Mouse (Mus musculus) layer of hippocampus, postnatal 36 days (tissue): ENCODE results near the gene Abca3. TPM values are rescaled to one million over a fixed set of nuclear protein-coding genes. Genes with fewer than 3 reads are reported as not detected.
"Not testable (repeated sequence)": the region's sequence is repeated elsewhere in the genome, so short reads cannot be mapped to it uniquely, and the experiment has no call there.

Experiments used
- DNase-seq, 2 experiments: peaks; one replicate each; pipeline ENCODE4 v3.0.0; 2022
- total RNA-seq, 2 experiments: library from RNA; stranded (reverse); gene quantifications; 2 replicates each; pipeline ENCODE4 v1.2.3; 2021

The Abca3 gene
- total RNA-seq, 2 experiments from 2014 or later, result 64.8 to 65.3 TPM

DNA sequence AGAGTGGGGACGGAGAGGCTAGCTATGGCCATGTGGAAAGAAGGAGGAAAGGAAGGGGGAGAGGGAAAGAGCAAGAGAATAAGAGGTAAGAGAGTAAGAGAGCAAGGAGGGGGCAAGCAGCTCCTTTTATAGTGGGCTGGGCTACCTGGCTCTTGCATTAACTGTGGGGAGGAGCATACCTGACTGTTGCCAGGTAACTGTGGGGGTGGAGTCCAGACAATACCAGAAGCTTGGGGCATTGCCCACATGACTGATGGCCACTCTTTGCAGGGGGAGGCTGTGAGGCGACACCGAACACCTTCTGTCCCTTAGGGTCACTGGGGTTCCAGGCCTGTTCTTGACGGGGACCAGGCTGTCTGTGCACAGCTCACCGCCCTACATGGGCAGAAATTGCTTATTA is 37.0 kb downstream of the Abca3 start:
- no peak for DNase-seq

DNA sequence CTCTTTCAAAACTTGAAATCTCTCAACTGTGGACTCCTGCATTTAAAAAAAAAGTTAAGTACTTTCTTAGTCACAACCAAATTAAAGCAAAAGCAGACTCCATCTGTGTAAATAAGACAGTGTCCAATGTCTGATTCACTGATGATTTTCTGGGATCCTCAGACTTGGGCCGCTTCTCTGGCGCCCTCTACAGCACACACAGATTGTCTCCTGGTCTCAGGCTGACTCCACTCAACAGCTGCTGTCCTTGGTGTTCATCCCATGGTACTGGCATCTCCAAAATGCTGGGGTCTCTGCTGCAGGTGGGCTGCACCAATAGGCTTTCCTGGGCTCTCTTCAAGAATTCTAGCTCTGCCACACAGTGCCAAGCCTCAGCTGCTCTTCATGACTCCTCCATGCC is 38.1 kb downstream of the Abca3 start:
- DNase-seq, result peak; percentile 36 to 39

DNA sequence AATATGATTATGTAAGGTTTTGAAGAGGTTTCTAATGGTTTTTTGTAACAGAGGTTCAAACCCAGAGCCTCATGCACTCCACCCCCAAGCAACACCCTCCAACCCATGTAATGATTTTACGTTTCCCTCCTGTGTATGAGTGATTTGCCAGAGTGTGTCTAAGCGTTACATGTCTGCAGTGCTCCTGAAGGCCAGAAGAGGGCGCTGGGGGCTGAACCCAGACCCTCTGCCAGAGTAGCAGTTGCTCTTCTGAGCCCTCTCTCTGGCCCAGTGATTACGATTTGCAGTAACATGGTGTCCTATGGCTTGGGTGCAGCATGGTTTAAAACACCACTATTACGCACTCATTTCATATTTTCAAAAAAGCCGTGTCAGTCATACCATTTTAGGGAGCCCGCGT is 39.4 kb downstream of the Abca3 start:
- DNase-seq, result no peak

DNA sequence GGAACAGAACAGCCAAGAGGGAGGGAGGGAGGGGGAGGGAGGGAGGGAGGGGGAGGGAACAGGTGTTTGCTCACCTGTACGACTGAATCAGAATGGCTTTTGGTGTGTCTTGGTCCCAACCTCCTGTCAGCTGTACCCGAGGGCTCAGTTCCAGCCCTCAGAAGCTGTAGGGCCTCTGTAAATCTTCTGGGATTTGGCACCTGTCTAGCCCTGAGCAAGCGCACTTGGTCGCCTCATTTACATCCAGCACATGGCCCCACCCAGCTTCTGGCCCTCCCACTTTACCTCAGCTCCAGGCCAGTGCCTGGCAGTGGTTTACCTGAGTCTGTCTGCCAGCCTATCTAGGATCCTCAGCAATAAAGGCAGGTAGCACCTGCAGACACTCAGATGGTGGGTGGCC is 41.8 kb downstream of the Abca3 start:
- no peak for DNase-seq

DNA sequence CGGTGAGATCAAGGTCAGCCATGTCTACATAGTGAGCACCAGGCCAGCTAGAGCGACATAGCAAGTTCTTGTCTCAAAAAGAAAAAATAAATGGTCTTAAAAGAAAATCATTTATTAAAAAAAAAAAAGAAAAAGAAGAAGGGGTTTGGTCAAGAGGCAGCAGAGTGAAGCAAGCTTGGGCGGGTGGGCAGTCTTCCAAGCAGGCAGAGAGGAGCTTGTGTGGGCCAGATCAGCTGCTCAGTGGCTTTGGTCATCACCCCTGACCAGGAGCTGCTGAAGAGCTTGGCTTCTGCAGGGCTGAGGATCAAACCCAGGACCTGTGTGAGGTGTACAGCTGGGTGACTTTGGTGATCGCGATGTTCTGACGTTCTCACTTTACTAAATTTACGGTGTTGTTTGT is 42.7 kb downstream of the Abca3 start:
- no peak for DNase-seq

DNA sequence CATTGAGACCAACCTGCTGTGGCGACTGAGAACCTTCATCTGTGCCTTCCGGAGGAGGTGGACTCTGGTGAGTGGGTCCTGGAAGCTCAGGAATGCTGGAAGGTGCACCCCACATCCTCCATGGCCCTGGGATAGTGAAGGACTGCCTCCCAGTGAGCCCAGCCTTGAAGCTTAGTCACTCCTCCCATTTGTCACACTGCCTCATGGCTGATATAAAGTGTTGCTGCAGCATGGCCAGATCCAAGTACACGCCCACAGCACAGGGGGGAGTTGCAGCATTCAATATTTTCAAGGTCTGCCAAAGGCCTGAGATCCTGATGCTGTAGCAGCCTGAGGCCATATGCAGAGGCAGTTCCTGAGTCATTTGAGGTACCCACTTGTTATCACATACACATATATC is 50.6 kb downstream of the Abca3 start:
- no peak for DNase-seq

DNA sequence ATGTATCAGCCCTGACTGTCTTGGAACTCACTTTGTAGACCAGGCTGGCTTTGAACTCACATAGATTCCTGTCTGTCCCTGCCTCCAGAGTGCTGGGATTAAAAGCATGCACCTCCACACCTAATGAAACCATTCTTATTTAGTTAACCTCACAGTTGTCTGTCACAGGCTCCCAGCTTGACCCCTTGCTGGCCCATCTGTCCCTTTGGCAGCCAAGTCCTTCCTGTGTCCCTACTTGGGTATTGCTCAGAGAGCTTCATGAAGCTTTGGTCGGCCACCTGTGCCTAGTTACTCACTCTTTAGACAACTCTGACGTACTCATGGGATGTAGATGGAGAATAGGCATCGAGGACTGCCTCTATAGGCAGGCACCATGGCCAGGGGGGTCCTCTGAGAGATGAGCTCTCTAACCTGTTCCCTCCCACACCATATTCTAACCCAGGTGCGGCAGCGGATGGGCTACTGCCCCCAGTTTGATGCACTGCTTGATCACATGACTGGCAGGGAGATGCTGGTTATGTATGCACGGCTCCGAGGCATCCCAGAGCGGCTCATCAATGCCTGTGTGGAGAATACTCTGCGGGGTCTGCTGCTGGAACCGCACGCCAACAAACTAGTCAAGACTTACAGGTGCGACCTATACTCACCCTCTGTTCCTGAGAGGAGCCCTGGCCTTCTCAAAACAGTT is 55.5 kb downstream of the Abca3 start:
- DNase-seq, result no peak

DNA sequence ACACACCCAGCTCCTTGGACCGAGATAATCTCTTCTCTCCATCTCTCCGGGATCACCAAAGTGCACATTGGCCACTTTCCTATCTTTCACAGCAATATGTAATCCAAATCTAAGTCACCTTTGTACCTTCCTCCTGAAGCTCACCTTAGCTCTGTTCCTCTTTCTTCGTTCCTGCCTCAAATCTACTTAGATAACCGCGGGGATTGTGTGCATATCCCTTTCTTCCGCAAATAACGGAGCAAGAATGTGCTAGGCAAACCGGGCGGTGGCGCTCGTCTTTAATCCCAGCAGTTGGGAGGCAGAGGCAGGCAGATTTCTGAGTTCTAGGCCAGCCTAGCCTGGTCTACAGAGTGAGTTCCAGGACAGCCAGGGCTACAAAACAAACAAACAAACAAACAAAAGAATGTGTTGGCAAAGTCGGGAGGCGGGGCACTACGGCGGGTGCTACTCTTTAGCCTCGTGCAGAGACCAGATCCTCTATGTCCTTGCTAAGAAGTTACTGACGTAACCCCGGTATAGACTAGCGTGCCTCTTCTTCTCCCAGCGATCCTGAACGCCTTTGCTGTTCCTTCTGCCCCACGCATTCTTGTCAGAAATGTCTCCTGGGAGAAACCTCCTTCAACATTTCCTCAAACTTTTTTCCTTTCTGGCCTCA is 61.9 kb downstream of the Abca3 start:
- no peak for DNase-seq

DNA sequence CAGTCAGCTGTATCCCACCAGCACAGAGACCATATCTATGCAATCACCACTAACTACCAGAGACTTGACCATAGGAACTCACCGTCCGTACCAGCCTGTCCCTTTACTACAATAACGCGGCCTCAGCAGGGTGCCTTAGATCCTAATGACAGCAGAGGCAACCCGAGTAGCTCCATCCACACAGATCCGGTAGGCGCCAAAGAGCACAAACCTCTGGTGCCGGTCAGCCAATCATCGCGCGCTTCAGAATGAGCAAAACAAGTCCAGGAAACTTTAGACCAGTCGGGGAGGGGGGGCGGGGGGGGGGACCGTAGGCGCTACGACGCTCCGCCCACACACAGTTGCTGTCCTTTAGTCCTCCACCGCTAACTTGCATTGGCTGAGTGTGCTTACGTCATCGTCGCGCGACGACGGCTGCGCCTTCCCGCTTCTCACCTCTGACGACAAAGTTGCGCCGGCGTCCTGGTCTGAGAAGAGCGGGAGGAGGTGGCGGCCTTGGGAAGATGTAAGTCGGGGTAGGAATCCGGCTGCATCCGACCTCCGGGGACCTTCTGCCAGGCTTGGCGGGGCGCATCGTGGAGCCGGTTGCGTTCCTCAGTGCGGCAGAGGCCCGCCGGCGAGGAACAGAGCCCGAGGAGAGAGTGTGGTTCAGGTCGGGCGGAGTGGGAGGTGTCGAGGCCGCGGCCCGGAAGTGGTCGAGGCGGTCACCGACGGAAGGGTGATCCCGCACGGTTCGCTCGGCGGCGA is 62.7 kb downstream of the Abca3 start, which contains the start of gene Rnps1:
TSS of gene Rnps1 (plus strand) at position 336 of the 747 bp plus-strand sequence.
- peak; percentile 90 to 92 for DNase-seq

DNA sequence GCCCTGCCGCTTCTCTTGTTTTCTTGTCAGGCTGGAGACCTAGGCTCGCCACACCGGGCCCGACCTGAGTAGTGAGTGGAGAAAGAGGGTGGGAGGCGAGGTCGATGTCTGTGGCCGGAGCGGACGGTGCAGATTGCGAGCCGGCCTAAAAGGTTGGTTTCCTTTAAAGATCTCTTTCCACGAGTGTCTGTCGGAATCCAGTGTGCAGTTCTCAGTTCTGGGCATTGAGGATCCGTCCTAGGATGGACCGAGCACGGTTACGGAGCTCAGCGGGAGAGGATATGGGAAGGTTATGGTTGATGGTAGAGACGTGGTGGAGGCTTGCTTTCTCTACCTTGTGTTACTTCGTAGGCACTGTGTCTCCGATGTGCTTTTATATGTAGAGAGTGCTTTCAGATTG is 63.3 kb downstream of the Abca3 start:
- no peak for DNase-seq

DNA sequence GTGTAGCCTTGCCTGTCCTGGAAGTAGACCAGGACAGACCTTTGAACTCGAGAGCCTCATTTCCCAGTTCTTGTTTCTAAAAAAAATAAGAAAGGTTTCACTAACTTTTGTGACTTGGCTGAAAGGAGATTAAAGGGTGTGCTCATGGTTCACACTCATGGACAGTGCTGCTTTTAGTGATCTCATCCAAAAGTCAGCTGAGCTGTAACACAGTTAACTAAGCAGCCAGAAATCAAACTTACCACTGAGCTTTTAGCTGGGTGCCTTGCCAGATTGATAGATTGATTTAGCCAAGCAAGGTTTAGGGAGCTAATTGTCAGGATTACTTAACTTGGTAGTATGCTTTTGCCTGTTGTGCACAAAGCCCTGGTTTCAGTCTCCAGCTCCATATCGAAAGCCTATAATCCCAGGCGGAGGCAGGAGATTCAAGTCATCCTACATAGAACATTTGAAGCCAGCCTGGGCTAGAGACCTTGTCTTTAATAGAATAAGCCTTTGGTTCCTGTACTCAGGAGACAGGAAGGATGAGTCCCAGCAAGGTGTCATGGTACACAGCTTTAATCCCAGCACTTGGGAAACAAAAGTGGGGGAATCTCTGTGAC is 64.4 kb downstream of the Abca3 start:
- DNase-seq, result no peak

DNA sequence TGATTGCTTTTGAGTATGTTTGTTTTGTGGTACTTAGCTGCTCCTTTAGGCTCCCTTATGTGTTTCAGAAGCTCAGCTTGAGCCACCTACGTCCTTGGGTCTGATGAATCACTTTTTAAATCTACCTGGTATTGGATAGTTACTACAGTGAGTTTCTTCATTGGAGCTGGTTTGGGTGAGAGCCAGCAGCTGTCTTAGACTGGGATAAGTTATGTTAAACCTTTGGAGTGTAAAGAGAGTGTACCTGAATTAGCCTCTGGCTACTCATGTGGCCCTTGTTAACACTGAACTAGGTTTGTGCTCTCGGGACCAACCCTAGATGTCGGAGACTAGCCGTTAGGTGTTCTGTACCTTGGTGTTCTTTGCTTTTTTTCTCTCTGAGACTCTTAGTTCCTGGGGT is 71.4 kb downstream of the Abca3 start:
- DNase-seq, result no peak

DNA sequence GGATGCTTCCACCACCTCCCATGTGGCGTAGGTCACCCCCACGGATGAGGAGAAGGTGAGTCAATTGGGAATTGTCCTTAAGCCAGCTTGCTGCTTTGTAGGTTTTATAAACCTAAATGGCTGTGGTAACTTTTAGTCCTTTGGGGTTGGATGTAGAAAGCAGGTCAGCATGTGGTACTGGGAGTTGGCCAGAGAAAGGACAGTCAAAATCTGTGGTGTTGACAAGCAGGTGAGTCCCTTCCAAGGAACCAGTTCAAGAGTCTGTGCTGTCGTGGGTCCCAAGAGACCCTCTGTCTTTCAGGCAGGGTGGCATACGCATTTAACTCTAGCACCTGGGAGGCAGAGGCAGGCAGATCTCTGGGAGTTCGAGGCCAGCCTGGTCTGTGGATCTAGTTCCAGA is 72.7 kb downstream of the Abca3 start:
- DNase-seq, result no peak

DNA sequence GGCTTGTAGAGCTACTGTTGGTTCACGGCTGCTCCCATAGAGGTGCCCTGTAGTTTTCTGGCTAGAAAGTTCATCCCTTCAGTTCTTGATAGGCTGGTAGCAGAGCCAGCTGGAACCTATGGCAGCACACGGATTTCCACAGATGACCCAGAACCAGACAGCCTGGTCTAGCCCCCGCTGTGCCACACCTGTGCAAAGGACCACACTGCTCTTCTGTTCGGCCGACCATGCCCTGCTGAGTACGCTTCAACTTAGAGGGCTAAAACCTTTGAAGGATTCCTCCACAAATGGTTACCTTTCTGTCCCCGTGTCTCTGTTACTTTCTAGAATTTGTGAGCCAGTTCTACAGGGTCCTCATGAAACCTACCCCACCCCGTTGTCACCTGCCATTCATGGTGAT is 73.6 kb downstream of the Abca3 start:
- DNase-seq, result not testable (repeated sequence)

DNA sequence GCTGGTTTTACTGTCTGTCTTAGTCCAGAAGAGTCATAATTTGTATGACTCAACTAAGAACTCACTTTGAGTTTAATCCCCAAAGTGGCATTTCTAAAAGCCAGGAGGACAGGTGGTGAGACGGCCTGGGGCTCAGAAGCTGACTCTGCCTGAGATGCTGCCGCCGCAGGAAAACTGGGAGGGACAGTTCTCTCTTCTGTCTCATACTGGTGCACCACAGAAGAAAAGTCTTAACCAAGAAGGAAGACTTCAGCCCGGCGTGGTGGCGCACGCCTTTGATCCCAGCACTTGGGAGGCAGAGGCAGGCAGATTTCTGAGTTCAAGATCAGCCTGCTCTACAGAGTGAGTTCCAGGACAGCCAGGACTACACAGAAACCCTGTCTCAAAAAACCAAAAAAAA is 74.2 kb downstream of the Abca3 start:
- no peak for DNase-seq

DNA sequence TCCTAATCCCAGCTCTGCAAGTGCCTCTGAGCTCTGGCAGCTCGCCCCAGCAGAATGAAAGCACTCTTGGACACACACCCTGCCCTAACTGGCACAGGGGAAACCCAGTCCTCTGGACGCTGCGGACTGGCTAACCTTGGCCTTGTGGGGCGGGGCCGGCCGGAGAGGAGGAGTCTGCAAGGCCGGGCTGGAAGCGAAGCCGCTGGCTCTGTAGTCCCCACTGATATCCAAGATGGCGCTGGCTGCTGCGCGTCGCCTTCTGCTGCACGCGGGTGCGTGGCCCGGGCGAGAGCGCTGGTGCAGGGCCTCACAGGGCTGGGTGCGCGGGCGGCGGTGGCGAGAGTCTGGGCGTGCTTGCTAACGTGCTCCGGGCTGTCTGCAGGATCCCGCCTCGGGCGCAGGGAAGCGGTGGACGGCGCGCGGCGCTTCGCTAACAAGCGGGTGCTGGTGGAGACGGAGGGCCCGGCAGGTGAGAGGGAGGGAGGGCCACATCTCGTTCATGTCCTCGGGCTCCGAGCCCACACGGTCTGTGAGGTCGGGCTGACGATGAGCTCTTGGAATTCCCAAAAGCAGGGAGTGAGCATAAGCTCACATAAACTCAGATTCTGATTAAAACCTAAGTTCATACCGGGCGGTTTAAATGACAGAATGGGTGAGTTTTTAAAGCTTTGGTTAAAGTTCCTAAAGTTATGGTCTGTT is 74.9 kb downstream of the Abca3 start, which contains the start of gene Eci1:
TSS of gene Eci1 (plus strand) at position 171 of the 699 bp plus-strand sequence.
- peak; percentile 91 to 92 for DNase-seq

DNA sequence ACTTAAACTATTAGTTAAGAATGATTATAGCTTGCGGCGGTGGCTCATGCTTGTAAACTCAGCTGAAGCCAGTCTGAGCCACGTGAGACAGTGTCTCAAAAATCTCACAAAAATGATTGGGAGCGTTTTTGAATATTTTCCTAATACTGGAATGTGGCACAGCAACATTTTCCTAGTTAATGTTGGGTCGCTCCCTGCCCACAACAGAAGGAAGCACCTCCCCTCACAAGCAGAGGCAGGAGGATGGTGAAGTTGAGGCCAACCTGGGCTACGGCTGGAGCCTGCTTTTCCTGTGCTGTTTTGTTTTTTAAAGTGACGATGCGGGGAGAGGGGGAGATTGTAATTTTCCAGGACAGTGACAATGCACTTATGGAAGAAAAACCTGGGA is 75.4 kb downstream of the Abca3 start:
- DNase-seq, result no peak

DNA sequence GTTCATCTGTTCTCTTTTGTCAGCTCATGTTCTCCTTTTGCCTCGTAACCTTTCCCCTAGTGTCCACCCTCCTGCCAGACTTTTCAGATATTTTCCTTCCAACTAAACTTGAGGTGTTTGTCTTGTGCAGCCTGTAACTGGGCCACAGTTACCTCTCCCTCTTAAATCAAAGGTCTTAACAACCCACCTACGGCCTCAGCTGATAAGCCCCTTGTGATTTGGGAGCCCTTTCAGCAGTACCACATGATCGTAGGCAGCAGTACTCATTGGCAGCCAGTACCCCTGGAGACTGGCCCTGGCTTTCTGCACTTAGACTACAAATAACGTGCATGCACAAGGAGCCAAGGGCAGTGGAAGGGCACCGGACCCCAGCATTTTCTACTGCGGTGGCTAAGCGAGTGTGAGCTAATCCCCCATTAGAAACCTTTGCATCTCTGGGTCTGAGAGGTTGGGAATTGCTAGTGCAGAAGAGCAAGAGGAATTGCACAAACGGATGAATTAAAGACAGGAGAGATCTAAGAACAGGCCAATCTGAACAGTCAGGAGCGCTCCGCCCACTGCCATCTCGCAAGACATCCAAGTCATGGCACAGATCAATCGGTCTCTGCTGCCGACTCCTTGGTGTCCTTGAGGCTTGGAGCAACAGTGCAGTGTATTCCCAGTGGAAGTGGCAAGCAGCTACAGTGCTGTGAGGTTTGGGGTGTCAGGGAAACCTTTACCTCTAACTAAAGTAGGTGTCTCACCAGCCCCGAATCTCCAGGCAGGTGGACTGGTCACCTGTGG is 77.6 kb downstream of the Abca3 start:
- DNase-seq, result no peak

DNA sequence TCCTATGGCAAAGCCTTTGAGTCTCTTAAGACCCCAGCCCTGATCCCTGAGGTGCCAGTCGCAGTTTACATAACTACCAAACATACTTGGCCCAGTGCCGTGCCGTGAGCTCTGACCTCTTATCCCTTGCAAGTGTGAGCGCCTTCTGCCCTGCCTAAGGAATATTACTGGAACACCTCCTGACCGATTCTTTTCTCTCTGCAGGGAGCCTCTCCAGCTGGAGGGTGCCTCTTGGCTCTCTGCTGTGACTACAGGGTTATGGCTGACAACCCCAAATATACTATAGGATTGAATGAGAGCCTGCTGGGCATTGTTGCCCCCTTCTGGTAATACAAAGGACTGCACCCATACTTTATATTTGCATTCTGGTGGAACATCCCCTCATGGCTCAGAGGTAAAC is 85.3 kb downstream of the Abca3 start:
- no peak for DNase-seq

DNA sequence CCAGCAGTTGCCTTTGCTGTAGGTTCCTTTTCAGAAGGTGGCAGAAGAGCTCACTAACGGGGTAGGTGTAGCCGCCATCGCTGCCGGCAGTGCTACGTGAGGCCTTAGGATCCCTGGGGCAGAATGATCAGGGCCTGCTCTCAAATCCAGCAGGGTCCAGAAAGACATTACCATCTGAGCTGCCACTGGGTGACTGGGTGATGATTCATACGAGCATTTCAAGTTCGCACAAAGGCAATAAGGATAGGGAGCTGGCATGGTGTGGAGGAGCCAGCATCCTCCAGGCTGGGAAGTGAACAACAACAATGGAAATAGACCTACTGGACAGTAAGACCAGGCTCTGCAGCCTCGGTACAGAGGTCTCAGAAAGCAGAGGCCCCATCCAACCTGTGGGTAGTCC is 88.6 kb downstream of the Abca3 start:
- DNase-seq, result no peak

DNA sequence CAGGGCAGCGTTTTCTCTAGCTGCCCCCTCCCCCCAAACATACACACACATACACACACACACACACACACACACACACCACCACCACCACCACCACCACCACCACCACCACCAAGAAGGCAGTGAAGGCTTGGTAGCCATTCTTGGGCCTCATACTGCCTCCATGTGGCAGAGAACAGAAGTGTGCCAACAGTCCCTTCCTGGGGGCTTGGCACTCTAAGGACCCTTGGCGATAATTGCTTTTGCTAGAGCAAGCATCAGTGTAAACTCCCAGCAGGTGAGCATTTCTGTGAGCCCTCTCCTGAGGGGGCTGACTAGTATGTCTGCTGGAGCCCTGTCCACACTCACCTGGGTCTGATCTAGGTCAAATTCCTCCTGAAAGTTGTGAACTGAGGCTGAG is 89.4 kb downstream of the Abca3 start:
- DNase-seq, result no peak

DNA sequence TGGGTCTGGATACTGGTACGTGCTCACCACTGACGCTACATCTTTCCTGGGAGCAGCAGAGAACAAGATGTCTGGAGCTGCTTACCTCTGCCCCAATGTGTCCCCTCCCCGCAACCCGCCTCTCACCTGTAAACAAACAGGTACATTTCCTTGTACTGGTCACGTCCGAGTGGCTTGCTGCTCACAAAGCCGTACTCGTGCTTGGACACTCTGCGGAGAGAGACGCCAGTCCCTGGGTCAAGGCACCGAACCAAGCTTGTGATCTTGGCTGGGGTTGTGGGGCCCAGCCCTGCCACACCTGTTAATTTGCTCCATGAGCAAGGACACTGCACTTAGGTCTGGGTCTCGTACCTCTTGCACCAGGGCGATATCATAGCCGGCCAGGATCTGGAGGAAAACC is 90.4 kb downstream of the Abca3 start:
- DNase-seq, result no peak
